Mouse (Mus musculus): Measurements from ENCODE around the gene Xpo6.

GRCm38 (mm10) chr7:126249146-126249545 lies 48.8 kb upstream of the Xpo6 start:
- TF ChIP-seq CTCF (IDR thresholded peaks at IDR 0.05; ENCODE audit: borderline replicate concordance, insufficient read depth, low read depth, low read length) (no peak), POLR2A (IDR thresholded peaks at IDR 0.05; ENCODE audit: borderline replicate concordance, insufficient read depth, low read length) (no peak)
